ENCODE assay signal across 7 mouse cellular contexts in the genomic region with DNA sequence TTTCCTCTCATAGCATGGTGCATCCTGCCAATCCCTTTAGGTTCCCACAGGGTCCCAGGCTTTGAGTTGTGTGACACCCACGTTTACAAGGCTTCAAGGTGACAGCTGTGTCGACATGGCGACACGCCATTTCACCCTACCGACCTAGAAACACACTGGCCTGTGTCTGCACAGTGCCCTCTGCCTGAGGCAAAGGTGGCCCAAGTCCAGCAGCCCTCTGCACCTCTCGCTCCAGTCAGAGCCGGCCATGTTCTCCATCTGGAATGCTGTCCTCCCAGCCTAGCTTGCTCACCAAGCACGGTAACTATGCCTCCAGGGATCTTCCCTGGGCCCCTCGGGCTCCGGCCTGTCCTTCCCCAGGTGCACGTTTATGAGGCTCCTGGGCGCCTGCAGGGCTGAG. TPM values are rescaled to one million over a fixed set of nuclear protein-coding genes. Genes with fewer than 3 reads are reported as not detected.
DNase-seq lines count a peak whose midpoint lies in the region; ATAC-seq lines count a peak whose summit lies in the region.

No protein-coding gene starts in this region.

- peak; percentile 28 for DNase-seq in urinary bladder, adult 2 months (ENCODE audit: low spot score)
- DNase-seq in urinary bladder, postnatal 4 days (ENCODE audit: low spot score in 2 of 2) = no peak
- no peak for DNase-seq in forebrain, embryonic 14.5 days (ENCODE audit: low spot score)
- DNase-seq in limb, embryonic 11.5 days (ENCODE audit: low spot score) = no peak
- DNase-seq in yolk sac, embryonic 10.5 days (ENCODE audit: low spot score) = peak; percentile 55
- DNase-seq in gastrocnemius, adult 18-20 months (ENCODE audit: low spot score) = no peak
- DNase-seq in adrenal gland, adult 8-10 months = no peak

- no peak for ATAC-seq in forebrain, embryonic 14.5 days
- no peak for ATAC-seq in limb, embryonic 11.5 days (ENCODE audit: insufficient number of reproducible peaks, low FRiP score, low TSS enrichment, low read depth)

- H3K27ac ChIP-seq in forebrain, embryonic 14.5 days (ENCODE audit: low read depth, low read length) = no peak overlapping the region
- no peak overlapping the region for H3K27ac ChIP-seq in limb, embryonic 11.5 days (replicated peaks; ENCODE audit: low read depth, low read length)

- no peaks in the 10 kb centered on the region for H3K36me3 ChIP-seq in forebrain, embryonic 14.5 days (ENCODE audit: control insufficient read depth, insufficient read depth, low read length)
- no peaks in the 10 kb centered on the region for H3K36me3 ChIP-seq in limb, embryonic 11.5 days (ENCODE audit: control insufficient read depth, insufficient read depth, low read length)

- 79% methylated on average over 12 of the region's 12 CpGs for WGBS in forebrain, embryonic 14.5 days
- WGBS in limb, embryonic 11.5 days = 80% methylated on average over 12 of the region's 12 CpGs

- 0 out of 2 replicates have a peak, but pooled peaks cover 3% of the 10 kb centered on the region for H3K4me1 ChIP-seq in forebrain, embryonic 14.5 days (ENCODE audit: control insufficient read depth, insufficient read depth, low read length)
- no peaks in the 10 kb centered on the region for H3K4me1 ChIP-seq in limb, embryonic 11.5 days (ENCODE audit: control insufficient read depth, insufficient read depth, low read length)

- no peaks in the 10 kb centered on the region for H3K27me3 ChIP-seq in forebrain, embryonic 14.5 days (replicated peaks; ENCODE audit: control insufficient read depth, insufficient read depth, low read length)
- no peaks in the 10 kb centered on the region for H3K27me3 ChIP-seq in limb, embryonic 11.5 days (ENCODE audit: control insufficient read depth, insufficient read depth, low read length)

- H3K4me3 ChIP-seq in forebrain, embryonic 14.5 days (ENCODE audit: low read depth, low read length) = 0 out of 2 replicates have a peak overlapping the region, but pooled peaks have one; percentile 42
- peak overlapping the region; percentile 45; the same call in 1 of the 2 replicates for H3K4me3 ChIP-seq in limb, embryonic 11.5 days (ENCODE audit: low read depth, low read length)

- no peaks in the 10 kb centered on the region for H3K9me3 ChIP-seq in forebrain, embryonic 14.5 days (replicated peaks; ENCODE audit: control insufficient read depth, low read length)
- no peaks in the 10 kb centered on the region for H3K9me3 ChIP-seq in limb, embryonic 11.5 days (ENCODE audit: control insufficient read depth, low read length)

- H3K4me2 ChIP-seq in forebrain, embryonic 14.5 days (ENCODE audit: low read length) = peak overlapping the region; percentile 58; the same call in 1 of the 2 replicates
- H3K4me2 ChIP-seq in limb, embryonic 11.5 days (ENCODE audit: low read depth, severe bottlenecking) = no peak overlapping the region

- no peak overlapping the region for H3K9ac ChIP-seq in forebrain, embryonic 14.5 days (ENCODE audit: low read length)
- H3K9ac ChIP-seq in limb, embryonic 11.5 days (ENCODE audit: low read length) = no peak overlapping the region

RNA-seq across cellular contexts. Expression of a gene that starts 13.9 kb away (rescaled TPM):
- 25.1 and 28.9 TPM in 2 replicates for polyA plus RNA-seq in urinary bladder, adult 2 months (2012; rRNA removed)
- 6.0 and 7.2 TPM in 2 replicates for polyA plus RNA-seq in forebrain, embryonic 14.5 days (2014; fragmentation: Nextera tagmentation; extraction: Ambion mirVana)
- 12.5 and 14.5 TPM in 2 replicates for polyA plus RNA-seq in limb, embryonic 11.5 days (2014; fragmentation: Nextera tagmentation; extraction: Ambion mirVana)
- total RNA-seq in gastrocnemius, adult 18-20 months (2021) = 100 to 1,000 TPM; 109 to 181 TPM
- total RNA-seq in adrenal gland, adult 8-10 months (2022) = 10 to 100 TPM; 11.1 to 46.5 (median 17.7) TPM

RNA-seq across cellular contexts. Expression of a gene that starts 46.4 kb away (rescaled TPM):
- polyA plus RNA-seq in urinary bladder, adult 2 months (2012; rRNA removed) = 12.6 and 16.6 TPM in 2 replicates
- polyA plus RNA-seq in forebrain, embryonic 14.5 days (2014; fragmentation: Nextera tagmentation; extraction: Ambion mirVana) = 8.5 and 9.7 TPM in 2 replicates
- polyA plus RNA-seq in limb, embryonic 11.5 days (2014; fragmentation: Nextera tagmentation; extraction: Ambion mirVana) = 15.1 and 17.9 TPM in 2 replicates
- total RNA-seq in gastrocnemius, adult 18-20 months (2021) = 1 to 10 TPM; 6.1 to 8.1 TPM
- total RNA-seq in adrenal gland, adult 8-10 months (2022) = 10 to 100 TPM; 46.1 to 60.4 (median 50.8) TPM

Comparison
In these comparisons a context has a peak if more than half of its experiments do, and no peak if none do; other contexts are left out.
1. DNase-seq: peak in urinary bladder, adult 2 months (single experiment) and yolk sac, embryonic 10.5 days (single experiment); none in urinary bladder, postnatal 4 days (0 of 2), forebrain, embryonic 14.5 days (single experiment), limb, embryonic 11.5 days (single experiment), gastrocnemius, adult 18-20 months (single experiment) and adrenal gland, adult 8-10 months (single experiment).